Mouse (Mus musculus) layer of hippocampus, adult 11-12 months (tissue): ENCODE results near the gene Git1.

Experiments used
- DNase-seq: peaks from one replicate; pipeline ENCODE4 v3.0.0; 2022; ENCODE audit warnings: low spot score

Gene Git1

GRCm38 (mm10) chr11:77502481-77502880, 9.1 kb downstream of the Git1 start:
- no peak for DNase-seq

GRCm38 (mm10) chr11:77503511-77503910, 10.1 kb downstream of the Git1 start:
- DNase-seq, result no peak

GRCm38 (mm10) chr11:77504377-77504776, 11.0 kb downstream of the Git1 start:
- DNase-seq, result no peak

GRCm38 (mm10) chr11:77505291-77505980, 12.1 kb downstream of the Git1 start:
- DNase-seq, result no peak

- DNase-seq, result no peak
These were observed 12.9 kb downstream of the Git1 start for GRCm38 (mm10) chr11:77506273-77506672.

GRCm38 (mm10) chr11:77506941-77507340, 13.6 kb downstream of the Git1 start:
- no peak for DNase-seq

GRCm38 (mm10) chr11:77507426-77507825, 14.1 kb downstream of the Git1 start:
- no peak for DNase-seq

- peak; percentile 85 for DNase-seq
These were observed 15.0 kb downstream of the Git1 start for GRCm38 (mm10) chr11:77508068-77509021.

GRCm38 (mm10) chr11:77511336-77511735, 18.0 kb downstream of the Git1 start:
- no peak for DNase-seq

- peak; percentile 78 for DNase-seq
These were observed 19.8 kb downstream of the Git1 start for GRCm38 (mm10) chr11:77512891-77513810.

GRCm38 (mm10) chr11:77513811-77514170, 20.4 kb downstream of the Git1 start:
- no peak for DNase-seq

- no peak for DNase-seq
These were observed 21.0 kb downstream of the Git1 start for GRCm38 (mm10) chr11:77514281-77514831.

- peak; percentile 75 for DNase-seq
These were observed 21.7 kb downstream of the Git1 start, which contains the start of gene Abhd15 for GRCm38 (mm10) chr11:77514832-77515636. Gene Abhd15, plus strand, starts transcription at chr11:77515121.

GRCm38 (mm10) chr11:77515637-77516552, 22.5 kb downstream of the Git1 start, which contains the start of gene Trp53i13:
Gene Trp53i13, minus strand, starts transcription at chr11:77515980.
- no peak for DNase-seq

- DNase-seq, result no peak
These were observed 23.4 kb downstream of the Git1 start for GRCm38 (mm10) chr11:77516553-77517425.

GRCm38 (mm10) chr11:77518051-77518798, 24.9 kb downstream of the Git1 start:
- no peak for DNase-seq

- no peak for DNase-seq
These were observed 25.7 kb downstream of the Git1 start, which contains the start of gene Gm10392 for GRCm38 (mm10) chr11:77519043-77519442. Gene Gm10392, minus strand, starts transcription at chr11:77519198.
